Mouse (Mus musculus) kidney, adult 8-10 months (tissue): Measurements from ENCODE around the gene Polr2b.

ENCODE experiments used
- DNase-seq, 2 experiments: peaks; one replicate each; pipeline ENCODE4 v3.0.0; 2022

Polr2b gene

GRCm38 (mm10) chr5:77393094-77393619 is 83.2 kb downstream of the Polr2b start:
- no peak for DNase-seq

DNA sequence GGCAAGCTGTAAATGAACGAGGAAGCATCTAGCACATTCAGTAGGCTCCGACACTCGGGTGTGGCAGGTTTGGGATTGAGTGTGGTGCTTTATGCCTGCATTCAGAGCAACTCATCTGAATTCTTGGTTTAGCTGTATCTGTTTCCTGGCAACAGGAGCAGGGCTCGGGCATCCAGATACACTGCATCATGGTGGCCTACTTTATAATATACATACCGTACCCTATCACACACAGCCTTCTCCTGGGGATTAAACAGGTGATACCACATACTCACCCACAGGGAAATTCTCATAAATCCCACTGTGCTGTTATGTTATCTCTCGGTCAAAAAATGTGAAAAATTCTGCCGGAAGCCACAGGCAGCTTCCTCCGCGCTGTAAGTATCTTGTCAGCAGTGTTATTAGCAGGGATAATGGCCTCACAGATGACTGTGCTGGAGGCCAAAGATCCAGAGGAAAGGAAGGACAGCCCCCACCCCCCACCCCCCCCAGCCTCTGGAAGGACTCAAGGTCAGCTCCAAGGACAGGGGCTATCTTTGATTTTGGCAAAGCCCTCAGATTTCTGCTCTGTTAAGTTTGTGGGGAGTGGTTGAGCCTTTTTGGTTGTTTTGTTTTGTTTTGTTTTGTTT is 84.2 kb downstream of the Polr2b start:
- peak in 1 of 2 experiments; percentile 17 for DNase-seq

DNA sequence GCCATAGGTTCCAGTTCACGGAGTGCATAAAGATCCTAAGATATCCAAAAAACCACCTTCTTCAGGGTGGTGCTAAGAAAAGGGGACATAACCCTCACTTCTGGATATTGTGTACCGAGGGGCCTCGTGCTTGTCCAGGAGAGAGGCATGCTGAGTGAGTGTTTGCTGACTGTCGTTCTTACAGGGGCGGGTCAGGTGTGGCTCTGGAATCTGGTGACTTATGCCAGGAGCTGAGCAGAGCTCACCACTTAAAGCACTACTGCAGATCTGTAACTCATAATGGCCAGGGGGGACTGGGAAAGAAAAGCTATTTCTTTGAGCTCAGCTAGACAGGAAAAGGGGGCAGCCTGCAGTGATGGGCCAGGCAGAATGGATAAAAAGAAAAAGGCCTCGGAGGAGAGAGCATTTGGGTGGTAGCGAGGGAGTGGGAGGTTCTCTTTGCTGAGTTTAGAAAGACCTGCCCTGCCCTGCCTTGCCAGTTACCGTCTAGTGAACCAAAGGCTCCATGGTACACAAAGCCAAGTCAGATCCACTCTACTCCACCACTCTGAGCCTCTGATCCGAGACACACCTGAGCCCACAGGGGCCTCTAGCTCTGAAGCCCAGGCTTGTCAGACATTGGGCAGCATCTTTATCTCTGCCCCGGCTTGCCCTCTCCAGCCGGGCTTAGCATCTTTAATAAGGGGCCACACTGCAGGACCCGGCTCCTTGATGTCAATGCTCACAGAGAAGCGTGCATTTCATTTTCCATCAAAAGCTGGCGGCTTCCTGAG is 88.5 kb downstream of the Polr2b start:
- DNase-seq = peak; percentile 52 to 73
